Mouse (Mus musculus): ENCODE results near the gene Mrtfa.

Gene Mrtfa

GRCm38 (mm10) chr15:81057736-81058135 lies 132.8 kb downstream of the Mrtfa start:
- in situ Hi-C loops (cut with MboI; ENCODE audit: low pct_unique_long_range_greater_than_20kb in 1 of 2, low sequenced_read_pairs in 2 of 2, unreplicated experiment in 1 of 2), result no loop called here

- in situ Hi-C loops (cut with MboI; ENCODE audit: low pct_unique_long_range_greater_than_20kb in 1 of 2, low sequenced_read_pairs in 2 of 2, unreplicated experiment in 1 of 2), result no loop called here
Measured at GRCm38 (mm10) chr15:81055488-81055887, 135.1 kb downstream of the Mrtfa start.

GRCm38 (mm10) chr15:81052491-81052890 lies 138.1 kb downstream of the Mrtfa start:
- in situ Hi-C loops (cut with MboI; ENCODE audit: low pct_unique_long_range_greater_than_20kb in 1 of 2, low sequenced_read_pairs in 2 of 2, unreplicated experiment in 1 of 2), result no loop called here

- in situ Hi-C loops (cut with MboI; ENCODE audit: low pct_unique_long_range_greater_than_20kb in 1 of 2, low sequenced_read_pairs in 2 of 2, unreplicated experiment in 1 of 2), result no loop called here
Measured at GRCm38 (mm10) chr15:81050488-81050887, 140.1 kb downstream of the Mrtfa start.

- in situ Hi-C loops (cut with MboI; ENCODE audit: low pct_unique_long_range_greater_than_20kb in 1 of 2, low sequenced_read_pairs in 2 of 2, unreplicated experiment in 1 of 2), result no loop called here
Measured at GRCm38 (mm10) chr15:81049401-81050053, 141.0 kb downstream of the Mrtfa start.

- in situ Hi-C loops (cut with MboI; ENCODE audit: low pct_unique_long_range_greater_than_20kb in 1 of 2, low sequenced_read_pairs in 2 of 2, unreplicated experiment in 1 of 2), result no loop called here
Measured at GRCm38 (mm10) chr15:81047497-81047896, 143.1 kb downstream of the Mrtfa start.

- in situ Hi-C loops (cut with MboI; ENCODE audit: low pct_unique_long_range_greater_than_20kb in 1 of 2, low sequenced_read_pairs in 2 of 2, unreplicated experiment in 1 of 2), result no loop called here
Measured at GRCm38 (mm10) chr15:81046061-81046460, 144.5 kb downstream of the Mrtfa start.

GRCm38 (mm10) chr15:81045336-81045735 lies 145.2 kb downstream of the Mrtfa start:
- in situ Hi-C loops (cut with MboI; ENCODE audit: low pct_unique_long_range_greater_than_20kb in 1 of 2, low sequenced_read_pairs in 2 of 2, unreplicated experiment in 1 of 2), result no loop called here

GRCm38 (mm10) chr15:81044446-81044845 lies 146.1 kb downstream of the Mrtfa start:
- in situ Hi-C loops (cut with MboI; ENCODE audit: low pct_unique_long_range_greater_than_20kb in 1 of 2, low sequenced_read_pairs in 2 of 2, unreplicated experiment in 1 of 2), result no loop called here

GRCm38 (mm10) chr15:81042276-81042931 lies 148.2 kb downstream of the Mrtfa start:
- in situ Hi-C loops (cut with MboI; ENCODE audit: low pct_unique_long_range_greater_than_20kb in 1 of 2, low sequenced_read_pairs in 2 of 2, unreplicated experiment in 1 of 2), result no loop called here

- in situ Hi-C loops (cut with MboI; ENCODE audit: low pct_unique_long_range_greater_than_20kb in 1 of 2, low sequenced_read_pairs in 2 of 2, unreplicated experiment in 1 of 2), result no loop called here
Measured at GRCm38 (mm10) chr15:81041767-81042166, 148.8 kb downstream of the Mrtfa start.

GRCm38 (mm10) chr15:81038419-81038818 lies 152.1 kb downstream of the Mrtfa start:
- in situ Hi-C loops (cut with MboI; ENCODE audit: low pct_unique_long_range_greater_than_20kb in 1 of 2, low sequenced_read_pairs in 2 of 2, unreplicated experiment in 1 of 2), result no loop called here

- in situ Hi-C loops (cut with MboI; ENCODE audit: low pct_unique_long_range_greater_than_20kb in 1 of 2, low sequenced_read_pairs in 2 of 2, unreplicated experiment in 1 of 2), result no loop called here
Measured at GRCm38 (mm10) chr15:81035417-81036162, 155.0 kb downstream of the Mrtfa start.

- in situ Hi-C loops (cut with MboI; ENCODE audit: low pct_unique_long_range_greater_than_20kb in 1 of 2, low sequenced_read_pairs in 2 of 2, unreplicated experiment in 1 of 2), result no loop called here
Measured at GRCm38 (mm10) chr15:81034119-81034518, 156.4 kb downstream of the Mrtfa start.

GRCm38 (mm10) chr15:81032941-81033629 lies 157.5 kb downstream of the Mrtfa start:
- in situ Hi-C loops (cut with MboI; ENCODE audit: low pct_unique_long_range_greater_than_20kb in 1 of 2, low sequenced_read_pairs in 2 of 2, unreplicated experiment in 1 of 2), result no loop called here

- in situ Hi-C loops (cut with MboI; ENCODE audit: low pct_unique_long_range_greater_than_20kb in 1 of 2, low sequenced_read_pairs in 2 of 2, unreplicated experiment in 1 of 2), result no loop called here
Measured at GRCm38 (mm10) chr15:81031611-81032010, 158.9 kb downstream of the Mrtfa start.

- in situ Hi-C loops (cut with MboI; ENCODE audit: low pct_unique_long_range_greater_than_20kb in 1 of 2, low sequenced_read_pairs in 2 of 2, unreplicated experiment in 1 of 2), result no loop called here
Measured at GRCm38 (mm10) chr15:81030891-81031425, 159.6 kb downstream of the Mrtfa start.

GRCm38 (mm10) chr15:81027378-81028173 lies 163.0 kb downstream of the Mrtfa start:
- in situ Hi-C loops (cut with MboI; ENCODE audit: low pct_unique_long_range_greater_than_20kb in 1 of 2, low sequenced_read_pairs in 2 of 2, unreplicated experiment in 1 of 2), result no loop called here

Measured in mouse embryonic stem cell (cell line).